15 mouse cellular contexts compared by ENCODE assay signal in genomic region chr1:131419307-131419706, GRCm38 (mm10).
DNase-seq lines count a peak whose midpoint lies in the region; ATAC-seq and TF ChIP-seq lines count a peak whose summit lies in the region.
"Had no signal": no experiment of that assay in that cellular context is flagged by ENCODE, and none has a peak within 500 bp of the region (broad histone marks: within the 10 kb centered on the region; RNA-seq: fewer than 3 reads in every experiment).

No protein-coding gene starts in this region.

- DNase-seq in heart, adult 9 months (ENCODE audit: low spot score in 2 of 2): no peak
- peak; percentile 67 for DNase-seq in MEL (ENCODE audit: low read depth, low spot score)
- DNase-seq in cerebellum, adult 18-20 months: peak; percentile 63 to 74
- no peak for DNase-seq in frontal cortex, postnatal 25 days (ENCODE audit: low spot score in 2 of 2)
- DNase-seq in hindbrain, embryonic 11.5 days (ENCODE audit: low spot score): no peak
- DNase-seq: adrenal gland, adult 8-10 months; kidney, adult 11 months; kidney, postnatal 4 days; spleen, adult 18-20 months had no signal

- H3K4me3 ChIP-seq in heart, embryonic 12.5 days: no peak overlapping the region
- no peak overlapping the region for H3K4me3 ChIP-seq in MEL (ENCODE audit: control insufficient read depth in 1 of 2, insufficient read depth in 1 of 2, low read depth in 2 of 2, low read length in 2 of 2)
- no peak overlapping the region for H3K4me3 ChIP-seq in heart, embryonic 15.5 days
- H3K4me3 ChIP-seq in hindbrain, embryonic 11.5 days (ENCODE audit: low read depth, low read length): no peak overlapping the region
- no peak overlapping the region for H3K4me3 ChIP-seq in intestine, postnatal 0 days (ENCODE audit: low read depth, low read length)
- H3K4me3 ChIP-seq: embryonic facial prominence, embryonic 15.5 days; left cerebral cortex, adult 2 months; myocyte had no signal

- H3K79me2 ChIP-seq in MEL (ENCODE audit: control insufficient read depth, insufficient read depth, low read length, poor library complexity): no peaks in the 10 kb centered on the region

- H3K36me3 ChIP-seq in heart, embryonic 12.5 days: no peaks in the 10 kb centered on the region
- peaks cover 0 to 7% of the 10 kb centered on the region in 2 experiments; a peak in 2 of 4 replicates for H3K36me3 ChIP-seq in MEL (ENCODE audit: control insufficient read depth in 1 of 2, insufficient read depth in 2 of 2, low read length in 2 of 2)
- no peaks in the 10 kb centered on the region for H3K36me3 ChIP-seq in heart, embryonic 15.5 days
- H3K36me3 ChIP-seq in hindbrain, embryonic 11.5 days (ENCODE audit: control insufficient read depth, insufficient read depth, low read length): no peaks in the 10 kb centered on the region
- no peaks in the 10 kb centered on the region for H3K36me3 ChIP-seq in intestine, postnatal 0 days (ENCODE audit: control insufficient read depth, insufficient read depth)
- H3K36me3 ChIP-seq: embryonic facial prominence, embryonic 15.5 days had no signal

- no peak overlapping the region for H3K9ac ChIP-seq in heart, embryonic 12.5 days
- H3K9ac ChIP-seq in MEL (ENCODE audit: control insufficient read depth, low read depth, low read length, poor library complexity, severe bottlenecking): no peak overlapping the region
- H3K9ac ChIP-seq in heart, embryonic 15.5 days: no peak overlapping the region
- H3K9ac ChIP-seq in hindbrain, embryonic 11.5 days (ENCODE audit: low read depth, low read length): no peak overlapping the region
- no peak overlapping the region for H3K9ac ChIP-seq in intestine, postnatal 0 days (ENCODE audit: low read depth, low read length)
- H3K9ac ChIP-seq: embryonic facial prominence, embryonic 15.5 days had no signal

- no peak for TF ChIP-seq CTCF in MEL (IDR thresholded peaks at IDR 0.05 in 2 of 3, conservative IDR thresholded peaks at IDR 0.05 in 1 of 3; ENCODE audit: control insufficient read depth in 1 of 3, insufficient read depth in 1 of 3, low read depth in 2 of 3, low read length in 3 of 3, poor library complexity in 1 of 3, severe bottlenecking in 1 of 3)
- no peak for TF ChIP-seq CTCF in intestine, postnatal 0 days (IDR thresholded peaks at IDR 0.05; ENCODE audit: low read depth)

- ATAC-seq in heart, embryonic 12.5 days (ENCODE audit: insufficient number of reproducible peaks, low FRiP score): no peak
- no peak for ATAC-seq in heart, embryonic 15.5 days (replicated peaks; ENCODE audit: insufficient number of reproducible peaks, insufficient read depth, low FRiP score, low read depth)
- ATAC-seq in hindbrain, embryonic 11.5 days (ENCODE audit: low FRiP score): no peak
- no peak for ATAC-seq in intestine, postnatal 0 days

- H3K27me3 ChIP-seq in heart, embryonic 12.5 days (replicated peaks): no peaks in the 10 kb centered on the region
- H3K27me3 ChIP-seq in MEL (ENCODE audit: control insufficient read depth in 1 of 2, insufficient read depth in 2 of 2, low read length in 2 of 2): no peaks in the 10 kb centered on the region
- no peaks in the 10 kb centered on the region for H3K27me3 ChIP-seq in heart, embryonic 15.5 days
- no peaks in the 10 kb centered on the region for H3K27me3 ChIP-seq in hindbrain, embryonic 11.5 days (ENCODE audit: control insufficient read depth, insufficient read depth, low read length)
- no peaks in the 10 kb centered on the region for H3K27me3 ChIP-seq in intestine, postnatal 0 days (replicated peaks; ENCODE audit: control insufficient read depth, insufficient read depth, low read length)
- H3K27me3 ChIP-seq: embryonic facial prominence, embryonic 15.5 days had no signal

- TF ChIP-seq EP300 in MEL (IDR thresholded peaks at IDR 0.05; ENCODE audit: low read depth in 1 of 2, low read length in 2 of 2): peak in 1 of 2 experiments; percentile 29; a peak in 1 of 4 replicates

- no peaks in the 10 kb centered on the region for H3K9me3 ChIP-seq in heart, embryonic 12.5 days (replicated peaks)
- H3K9me3 ChIP-seq in MEL (replicated peaks; ENCODE audit: insufficient read depth, low read length): no peaks in the 10 kb centered on the region
- H3K9me3 ChIP-seq in heart, embryonic 15.5 days (replicated peaks): no peaks in the 10 kb centered on the region
- no peaks in the 10 kb centered on the region for H3K9me3 ChIP-seq in hindbrain, embryonic 11.5 days (ENCODE audit: control insufficient read depth, low read length)
- no peaks in the 10 kb centered on the region for H3K9me3 ChIP-seq in intestine, postnatal 0 days (ENCODE audit: control insufficient read depth)
- H3K9me3 ChIP-seq: embryonic facial prominence, embryonic 15.5 days had no signal

- no peak for TF ChIP-seq POLR2A in MEL (IDR thresholded peaks at IDR 0.05; ENCODE audit: control insufficient read depth in 1 of 2, insufficient read depth in 1 of 2, low read depth in 1 of 2, low read length in 2 of 2, poor library complexity in 1 of 2)

- no peak; the same call in 1 of the 2 replicates for TF ChIP-seq RAD21 in MEL (IDR thresholded peaks at IDR 0.05; ENCODE audit: low read depth, low read length)

- H3K27ac ChIP-seq in heart, embryonic 12.5 days (ENCODE audit: poor library complexity, severe bottlenecking): peak overlapping the region; percentile 54
- H3K27ac ChIP-seq in MEL (ENCODE audit: control insufficient read depth, low read depth, low read length): no peak overlapping the region
- H3K27ac ChIP-seq in heart, embryonic 15.5 days: peak overlapping the region; percentile 63
- no peak overlapping the region for H3K27ac ChIP-seq in hindbrain, embryonic 11.5 days (ENCODE audit: low read depth, low read length)
- no peak overlapping the region for H3K27ac ChIP-seq in intestine, postnatal 0 days (ENCODE audit: low read depth, low read length)
- H3K27ac ChIP-seq: embryonic facial prominence, embryonic 15.5 days; left cerebral cortex, adult 2 months had no signal

- peaks cover 50% of the 10 kb centered on the region for H3K4me1 ChIP-seq in heart, embryonic 12.5 days (replicated peaks)
- H3K4me1 ChIP-seq in MEL (ENCODE audit: control insufficient read depth in 1 of 2, insufficient read depth in 2 of 2, low read length in 2 of 2): peaks cover 0 to 8% of the 10 kb centered on the region in 2 experiments; a peak in 1 of 4 replicates
- H3K4me1 ChIP-seq in heart, embryonic 15.5 days (replicated peaks): peaks cover 54% of the 10 kb centered on the region
- no peaks in the 10 kb centered on the region for H3K4me1 ChIP-seq in hindbrain, embryonic 11.5 days (replicated peaks; ENCODE audit: control insufficient read depth, insufficient read depth, low read length)
- H3K4me1 ChIP-seq in intestine, postnatal 0 days (replicated peaks; ENCODE audit: control insufficient read depth, insufficient read depth, low read length): no peaks in the 10 kb centered on the region

- WGBS in heart, embryonic 12.5 days: 6% methylated on average over 3 of the region's 3 CpGs
- WGBS in heart, embryonic 15.5 days: 8% methylated on average over 3 of the region's 3 CpGs
- 64% methylated on average over 3 of the region's 3 CpGs for WGBS in hindbrain, embryonic 11.5 days
- WGBS in intestine, postnatal 0 days: 28% methylated on average over 3 of the region's 3 CpGs

- H3K4me2 ChIP-seq in heart, embryonic 12.5 days: peak overlapping the region; percentile 18; the same call in 1 of the 2 replicates
- H3K4me2 ChIP-seq in heart, embryonic 15.5 days: peak overlapping the region; percentile 18; the same call in 1 of the 2 replicates
- no peak overlapping the region for H3K4me2 ChIP-seq in hindbrain, embryonic 11.5 days (replicated peaks; ENCODE audit: low read depth, low read length)
- no peak overlapping the region for H3K4me2 ChIP-seq in intestine, postnatal 0 days (replicated peaks; ENCODE audit: low read depth)
- H3K4me2 ChIP-seq: embryonic facial prominence, embryonic 15.5 days had no signal

TF ChIP-seq in MEL, 35 proteins besides CTCF, POLR2A, EP300 and RAD21:
- TF ChIP-seq KAT2A (conservative IDR thresholded peaks at IDR 0.05; ENCODE audit: low read depth, low read length): no peak
- TF ChIP-seq RCOR1 (IDR thresholded peaks at IDR 0.05; ENCODE audit: low read depth, low read length): peak; percentile 35; the same call in 1 of the 2 replicates
- TF ChIP-seq MAFK (IDR thresholded peaks at IDR 0.05; ENCODE audit: borderline replicate concordance, low read depth, low read length): no peak
- no peak for TF ChIP-seq MAZ (IDR thresholded peaks at IDR 0.05; ENCODE audit: low read depth, low read length)
- TF ChIP-seq MYC (IDR thresholded peaks at IDR 0.05; ENCODE audit: low read depth, low read length): 0 out of 2 replicates have a peak, but pooled peaks have one; percentile 53
- TF ChIP-seq GATA1 (IDR thresholded peaks at IDR 0.05; ENCODE audit: low read depth, low read length): peak; percentile 74
TF ChIP-seq in MEL: peak in this region for 3.

Comparison
In these comparisons a context has a peak if more than half of its experiments do, and no peak if none do; other contexts are left out.
1. H3K27ac ChIP-seq: peak in heart, embryonic 12.5 days (single experiment) and heart, embryonic 15.5 days (single experiment); none in MEL (single experiment), hindbrain, embryonic 11.5 days (single experiment) and intestine, postnatal 0 days (single experiment).
2. H3K4me2 ChIP-seq: peak in heart, embryonic 12.5 days (single experiment) and heart, embryonic 15.5 days (single experiment); none in hindbrain, embryonic 11.5 days (single experiment) and intestine, postnatal 0 days (single experiment).
3. DNase-seq: peak in MEL (single experiment) and cerebellum, adult 18-20 months (2 of 2); none in heart, adult 9 months (0 of 2), frontal cortex, postnatal 25 days (0 of 2) and hindbrain, embryonic 11.5 days (single experiment).